Mouse (Mus musculus): Measurements from ENCODE around the gene Sdk1.

DNA sequence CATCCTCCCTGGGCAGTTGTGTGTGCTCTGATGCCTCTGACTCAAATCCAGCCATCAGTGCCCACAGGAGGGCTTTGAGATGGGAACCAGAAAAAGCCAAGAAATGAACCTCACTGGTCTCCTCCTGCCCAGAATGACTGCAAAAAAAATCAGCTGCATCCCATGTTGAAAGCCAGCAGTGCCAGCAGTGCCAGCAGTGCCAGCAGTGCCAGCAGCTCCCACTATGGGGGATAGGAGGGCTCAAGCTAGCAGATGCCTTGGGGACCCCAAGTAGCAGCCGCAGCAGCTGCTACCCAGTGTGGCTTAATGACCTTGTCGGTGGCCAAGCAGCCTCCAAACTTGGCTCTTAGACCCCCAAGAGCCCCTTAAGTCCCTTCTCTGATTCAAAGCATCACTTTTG lies 1001.8 kb downstream of the Sdk1 start:
- TF ChIP-seq CTCF (IDR thresholded peaks at IDR 0.05; ENCODE audit: low read depth, low read length): no peak
- TF ChIP-seq POLR2A (IDR thresholded peaks at IDR 0.05; ENCODE audit: extremely low read depth, insufficient read depth, low read length): no peak
